Mouse (Mus musculus) limb, embryonic 11.5 days (tissue): Measurements from ENCODE around the gene Sertad3. TPM values are rescaled to one million over a fixed set of nuclear protein-coding genes. Genes with fewer than 3 reads are reported as not detected.

Experiments used
- ATAC-seq: fragments of 200-750 bp; cut with Nextera tagmentation; 2 replicates; pipeline ENCODE4 v1.8.0; 2017; ENCODE audit warnings: low read depth; ENCODE audit not compliant: insufficient number of reproducible peaks, low FRiP score, low TSS enrichment
- DNase-seq: peaks from one replicate; pipeline ENCODE4 v3.0.0-alpha.2; 2015; ENCODE audit warnings: low spot score
- H3K27ac ChIP-seq: fragments of 300-500 bp; sonication (generic); replicated peaks from 2 replicates; pipeline ENCODE4 v1.5.1; 2014; ENCODE audit warnings: low read depth, mild to moderate bottlenecking, low read length
- H3K27me3 ChIP-seq: fragments of 300-500 bp; sonication (generic); 2 replicates; pipeline ENCODE4 v1.6.1; 2014; ENCODE audit warnings: mild to moderate bottlenecking, low read length, mixed read lengths; ENCODE audit not compliant: control insufficient read depth, insufficient read depth
- H3K36me3 ChIP-seq: fragments of 300-500 bp; sonication (generic); 2 replicates; pipeline ENCODE4 v1.6.1; 2014; ENCODE audit warnings: mild to moderate bottlenecking, low read length, moderate library complexity, mixed read lengths; ENCODE audit not compliant: control insufficient read depth, insufficient read depth
- H3K4me1 ChIP-seq: fragments of 300-500 bp; sonication (generic); 2 replicates; pipeline ENCODE4 v1.6.1; 2014; ENCODE audit warnings: low read length, mixed read lengths; ENCODE audit not compliant: control insufficient read depth, insufficient read depth
- H3K4me2 ChIP-seq: fragments of 300-500 bp; sonication (generic); 2 replicates; pipeline ENCODE4 v1.6.1; 2014; ENCODE audit warnings: low read depth, mild to moderate bottlenecking, moderate library complexity; ENCODE audit not compliant: severe bottlenecking
- H3K4me3 ChIP-seq: fragments of 300-500 bp; sonication (generic); 2 replicates; pipeline ENCODE4 v1.5.1; 2014; ENCODE audit warnings: low read depth, low read length
- H3K9ac ChIP-seq: fragments of 300-500 bp; sonication (generic); 2 replicates; pipeline ENCODE4 v1.6.1; 2014; ENCODE audit warnings: mild to moderate bottlenecking, low read length
- H3K9me3 ChIP-seq: fragments of 300-500 bp; sonication (generic); 2 replicates; pipeline ENCODE4 v1.6.1; 2016; ENCODE audit warnings: low read length; ENCODE audit not compliant: control insufficient read depth
- WGBS: fragments of 180-500 bp; shearing (Covaris S2); extraction: QIAGEN DNeasy Blood & Tissue Kit; methylation state at CpG from one replicate; pipeline ENCODE4 v1.1.7; 2014; 5-methylcytosine and 5-hydroxymethylcytosine counted together
- polyA plus RNA-seq: library from polyadenylated mRNA; unstranded; fragments of >200 nt; fragmentation: Nextera tagmentation; extraction: Ambion mirVana; gene quantifications from 2 replicates; pipeline ENCODE4 v1.2.1, GENCODE M21; 2014

Gene Sertad3
- polyA plus RNA-seq, 1 experiment from 2014 or later = 29.3 TPM

DNA sequence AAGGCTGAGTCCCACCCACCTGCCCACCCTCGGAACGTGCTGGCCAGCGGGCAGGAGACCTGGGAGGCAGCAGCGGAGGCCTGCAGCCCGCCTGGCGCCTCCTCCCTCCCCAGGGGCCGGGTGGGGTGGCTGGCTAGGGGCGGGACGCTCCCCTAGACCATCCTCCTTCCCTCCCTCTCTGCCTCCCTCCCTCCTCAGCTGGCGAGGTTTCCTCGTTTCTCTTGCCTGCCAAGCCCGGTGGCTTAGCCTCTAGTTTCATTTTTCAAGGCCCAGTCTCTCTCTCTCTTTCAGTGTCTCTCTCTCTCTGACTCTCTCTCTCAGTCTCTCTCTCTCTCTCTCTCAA is 8.0 kb downstream of the Sertad3 start:
- Histone ChIP-seq H3K4me3 (peak overlapping the region; percentile 7), H3K36me3 (peaks cover under 1% of the 10 kb centered on the region; the same call in 1 of the 2 replicates), H3K4me2 (peak overlapping the region; percentile 49), H3K9me3 (no peaks in the 10 kb centered on the region), H3K9ac (peak overlapping the region; percentile 22; the same call in 1 of the 2 replicates), H3K27me3 (no peaks in the 10 kb centered on the region), H3K4me1 (peaks cover 3% of the 10 kb centered on the region; the same call in 1 of the 2 replicates), H3K27ac (0 out of 2 replicates have a peak overlapping the region, but pooled peaks have one; percentile 10)
- WGBS = 0% methylated on average over 11 of the region's 12 CpGs
- ATAC-seq (peak; percentile 88), DNase-seq (peak; percentile 85)

- H3K4me1 ChIP-seq = peaks cover 10% of the 10 kb centered on the region
- DNase-seq = no peak
- H3K9ac ChIP-seq = no peak overlapping the region
- H3K36me3 ChIP-seq = no peaks in the 10 kb centered on the region
- H3K9me3 ChIP-seq = no peaks in the 10 kb centered on the region
- no peaks in the 10 kb centered on the region for H3K27me3 ChIP-seq
- no peak overlapping the region for H3K4me3 ChIP-seq
- no peak for ATAC-seq
- 88% methylated on average over 4 of the region's 4 CpGs for WGBS
- no peak overlapping the region for H3K27ac ChIP-seq
- H3K4me2 ChIP-seq = no peak overlapping the region
Observed at GRCm38 (mm10) chr7:27483860-27484259, 10.3 kb downstream of the Sertad3 start.

DNA sequence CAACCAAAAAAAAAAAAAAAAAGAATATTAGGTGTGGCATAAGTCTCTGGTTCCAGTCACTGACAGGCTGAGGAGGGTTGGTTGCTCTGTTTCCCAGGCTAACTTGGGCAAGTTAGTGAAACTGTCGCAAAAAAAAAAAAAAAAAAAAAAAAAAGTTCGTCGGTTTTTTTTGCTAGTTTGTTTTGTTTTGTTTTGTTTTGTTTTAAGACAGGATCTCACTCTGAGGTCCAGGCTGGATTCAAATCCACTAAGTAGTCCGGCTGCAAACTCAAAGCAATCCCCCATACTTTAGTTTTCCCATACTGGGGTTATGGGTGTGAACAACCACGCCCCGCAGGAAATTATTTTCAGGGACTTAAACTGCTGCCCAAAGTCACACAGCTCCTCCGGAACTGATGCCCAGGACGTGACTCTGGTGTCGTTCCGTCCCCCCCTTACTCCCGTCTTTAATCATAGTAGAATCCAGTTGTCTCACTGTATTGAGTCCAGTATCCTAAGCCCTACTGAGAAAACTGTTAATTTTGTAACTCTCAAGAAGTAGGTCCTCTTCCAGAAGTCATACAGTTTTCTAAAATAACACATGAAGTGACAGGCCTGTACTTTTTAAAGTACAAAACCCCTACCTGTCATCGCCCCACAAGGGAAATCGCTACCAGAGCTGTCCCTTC is 12.7 kb downstream of the Sertad3 start:
- 3% methylated on average over 13 of the region's 13 CpGs for WGBS
- H3K36me3 ChIP-seq = no peaks in the 10 kb centered on the region; the same call in 1 of the 2 replicates

GRCm38 (mm10) chr7:27486770-27487697 is 13.5 kb downstream of the Sertad3 start, which contains the start of gene Sertad1:
TSS of gene Sertad1 (plus strand) at chr7:27486910.
- Histone ChIP-seq H3K27ac (peak within 1 kb of the TSS; percentile 97), H3K27me3 (no peaks in the 10 kb centered on the region), H3K9me3 (no peaks in the 10 kb centered on the region), H3K4me3 (peak within 1 kb of the TSS; percentile 78), H3K4me2 (peak within 1 kb of the TSS; percentile 66), H3K9ac (peak within 1 kb of the TSS; percentile 82), H3K4me1 (peaks cover 9% of the 10 kb centered on the region; the same call in 1 of the 2 replicates), H3K36me3 (no peaks in the 10 kb centered on the region; the same call in 1 of the 2 replicates)
- WGBS = under 1% methylated on average over 79 of the region's 80 CpGs
- DNase-seq (peak; percentile 100), ATAC-seq (peak; percentile 94)

More for the DNA sequence above, 12.7 kb downstream of the Sertad3 start:
- no peaks in the 10 kb centered on the region for H3K9me3 ChIP-seq
- ATAC-seq (peak; percentile 2; the same call in 1 of the 2 replicates), DNase-seq (peak; percentile 35)
- 0 out of 2 replicates have a peak overlapping the region, but pooled peaks have one; percentile 9 for H3K27ac ChIP-seq
- no peak overlapping the region; the same call in 1 of the 2 replicates for H3K9ac ChIP-seq
- peak overlapping the region; percentile 66 for H3K4me2 ChIP-seq
- no peaks in the 10 kb centered on the region for H3K27me3 ChIP-seq
- H3K4me1 ChIP-seq = peaks cover 9% of the 10 kb centered on the region
- peak overlapping the region; percentile 78 for H3K4me3 ChIP-seq

- DNase-seq (peak; percentile 42), ATAC-seq (no peak)
- no peaks in the 10 kb centered on the region for H3K9me3 ChIP-seq
- WGBS = 4% methylated on average over 13 of the region's 13 CpGs
- H3K4me1 ChIP-seq = peaks cover 9% of the 10 kb centered on the region; the same call in 1 of the 2 replicates
- H3K4me3 ChIP-seq = peak overlapping the region; percentile 78
- H3K27me3 ChIP-seq = no peaks in the 10 kb centered on the region
- H3K27ac ChIP-seq = peak overlapping the region; percentile 97
- H3K9ac ChIP-seq = peak overlapping the region; percentile 82
- no peaks in the 10 kb centered on the region; the same call in 1 of the 2 replicates for H3K36me3 ChIP-seq
- H3K4me2 ChIP-seq = peak overlapping the region; percentile 66
Observed at GRCm38 (mm10) chr7:27487740-27488268, 14.2 kb downstream of the Sertad3 start.

DNA sequence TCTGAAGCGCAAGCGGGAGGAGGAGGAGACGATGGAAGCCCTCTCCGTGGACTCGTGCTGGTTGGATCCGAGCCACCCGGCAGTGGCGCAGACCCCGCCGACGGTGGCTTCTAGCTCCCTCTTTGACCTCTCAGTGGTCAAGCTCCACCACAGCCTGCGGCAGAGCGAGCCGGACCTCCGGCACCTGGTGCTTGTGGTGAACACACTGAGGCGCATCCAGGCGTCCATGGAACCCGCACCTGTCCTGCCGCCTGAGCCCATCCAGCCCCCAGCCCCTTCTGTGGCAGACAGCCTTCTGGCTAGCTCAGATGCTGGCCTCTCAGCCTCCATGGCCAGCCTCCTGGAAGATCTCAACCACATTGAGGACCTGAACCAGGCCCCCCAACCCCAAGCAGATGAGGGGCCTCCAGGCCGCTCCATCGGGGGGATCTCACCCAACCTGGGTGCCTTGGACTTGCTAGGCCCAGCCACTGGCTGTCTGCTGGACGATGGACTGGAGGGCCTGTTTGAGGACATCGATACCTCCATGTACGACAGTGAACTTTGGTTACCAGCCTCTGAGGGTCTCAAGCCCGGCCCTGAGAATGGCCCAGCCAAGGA is 15.8 kb downstream of the Sertad3 start:
- no peak overlapping the region for H3K9ac ChIP-seq

GRCm38 (mm10) chr7:27490227-27490542 is 16.6 kb downstream of the Sertad3 start:
- Histone ChIP-seq H3K27ac (peak overlapping the region; percentile 78), H3K27me3 (no peaks in the 10 kb centered on the region), H3K4me1 (peaks cover 9% of the 10 kb centered on the region; the same call in 1 of the 2 replicates), H3K9ac (peak overlapping the region; percentile 44), H3K4me3 (peak overlapping the region; percentile 24), H3K9me3 (no peaks in the 10 kb centered on the region), H3K36me3 (no peaks in the 10 kb centered on the region; the same call in 1 of the 2 replicates), H3K4me2 (peak overlapping the region; percentile 66)
- no peak for DNase-seq
- no peak for ATAC-seq
- 40% methylated on average over 4 of the region's 4 CpGs for WGBS

More for the DNA sequence above, 15.8 kb downstream of the Sertad3 start:
- no peak overlapping the region for H3K4me2 ChIP-seq
- H3K9me3 ChIP-seq = no peaks in the 10 kb centered on the region
- 94% methylated on average over 25 of the region's 25 CpGs for WGBS
- no peaks in the 10 kb centered on the region for H3K27me3 ChIP-seq
- no peak overlapping the region for H3K4me3 ChIP-seq
- H3K4me1 ChIP-seq = peaks cover 9% of the 10 kb centered on the region; the same call in 1 of the 2 replicates
- no peak overlapping the region for H3K27ac ChIP-seq
- no peak for DNase-seq
- no peaks in the 10 kb centered on the region; the same call in 1 of the 2 replicates for H3K36me3 ChIP-seq
- ATAC-seq = no peak
